Mouse (Mus musculus): ENCODE measurements around the gene Crygc.

Gene Crygc

DNA sequence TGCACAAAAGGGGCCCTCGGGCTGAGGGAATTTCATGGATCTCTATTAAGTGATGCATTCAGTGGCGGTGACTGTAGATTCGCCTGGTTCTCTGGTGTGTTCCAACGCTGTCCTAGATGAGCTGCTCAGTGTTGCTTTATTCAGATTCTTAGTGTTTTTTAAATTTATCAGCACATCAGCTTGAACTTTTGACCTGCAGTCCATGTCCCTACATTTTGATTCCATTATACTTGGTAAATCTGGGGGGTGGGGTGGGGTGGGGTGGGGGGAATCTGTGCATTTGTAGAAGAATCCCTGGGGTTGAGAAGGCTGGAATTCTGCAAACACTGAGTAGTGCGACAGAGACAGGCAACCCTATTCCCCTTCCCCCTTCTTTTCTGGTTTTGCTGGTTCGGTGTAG is at the start of gene Crygc:
Gene Crygc, minus strand, starts transcription at position 101 of the 400 bp plus-strand sequence.
- DNase-seq (ENCODE audit: low spot score in 2 of 2) = no peak

DNA sequence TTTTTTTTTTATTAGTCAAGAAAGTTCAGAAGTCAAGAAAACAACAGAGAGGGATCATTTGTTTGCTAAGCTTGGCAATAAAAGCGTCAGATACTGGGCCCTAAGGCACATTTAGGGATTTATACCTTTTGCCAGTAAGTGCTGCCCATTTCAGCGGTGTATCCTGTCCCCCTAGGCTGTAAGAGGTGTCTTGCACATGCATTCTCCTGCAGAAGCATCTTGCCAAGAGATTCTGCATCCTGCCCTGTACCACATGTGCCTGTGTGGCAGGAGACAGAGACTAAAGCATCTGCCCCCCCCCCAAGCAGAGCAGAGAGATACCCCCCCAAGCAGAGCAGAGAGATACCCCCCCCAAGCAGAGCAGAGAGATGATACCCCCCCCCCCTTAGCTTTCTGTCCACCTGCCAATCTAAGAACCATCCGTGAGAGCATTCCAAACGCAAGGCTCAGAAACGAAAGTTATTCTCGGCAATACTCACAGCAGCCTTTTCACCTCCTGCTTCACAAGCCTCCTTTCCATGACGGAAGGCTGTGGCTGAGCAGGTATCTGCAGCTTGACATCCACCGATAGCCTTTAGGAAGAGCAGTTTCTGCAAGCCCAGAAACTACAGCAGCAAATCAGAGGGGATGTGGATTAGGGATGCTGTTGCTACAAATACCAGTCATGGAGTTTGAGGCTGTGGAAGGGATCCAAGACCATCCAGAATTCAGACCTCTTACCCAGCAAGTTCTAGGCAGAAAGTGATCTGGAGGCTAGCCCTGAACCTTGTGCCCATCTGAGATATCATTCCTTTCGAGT is 49.3 kb upstream of the Crygc start, which contains the start of gene D630023F18Rik:
Gene D630023F18Rik, minus strand, starts transcription at position 641 of the 799 bp plus-strand sequence.
- no peak for DNase-seq (ENCODE audit: low spot score in 2 of 2)

DNA sequence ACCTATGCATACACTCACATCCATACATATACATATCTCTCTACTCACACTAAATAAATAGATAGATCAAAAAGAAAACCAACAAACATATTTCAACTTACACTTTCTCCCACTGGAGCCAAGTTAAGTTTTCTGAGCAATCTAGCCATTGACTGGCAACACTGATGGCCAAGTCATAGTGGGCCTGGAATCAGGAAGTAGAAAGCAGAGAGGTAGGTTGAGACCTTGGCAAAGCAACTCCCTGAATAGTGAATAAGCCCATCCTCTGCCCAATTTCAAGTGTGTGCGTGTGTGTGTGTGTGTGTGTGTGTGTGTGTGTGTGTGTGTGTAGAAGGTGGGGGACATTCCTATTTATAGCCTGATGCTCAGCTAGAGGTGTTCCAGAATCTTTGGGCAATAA is 45.9 kb upstream of the Crygc start, which contains the start of gene Gm28845:
Gene Gm28845, minus strand, starts transcription at position 121 of the 400 bp plus-strand sequence.
- no peak for DNase-seq (ENCODE audit: low spot score in 2 of 2)

DNA sequence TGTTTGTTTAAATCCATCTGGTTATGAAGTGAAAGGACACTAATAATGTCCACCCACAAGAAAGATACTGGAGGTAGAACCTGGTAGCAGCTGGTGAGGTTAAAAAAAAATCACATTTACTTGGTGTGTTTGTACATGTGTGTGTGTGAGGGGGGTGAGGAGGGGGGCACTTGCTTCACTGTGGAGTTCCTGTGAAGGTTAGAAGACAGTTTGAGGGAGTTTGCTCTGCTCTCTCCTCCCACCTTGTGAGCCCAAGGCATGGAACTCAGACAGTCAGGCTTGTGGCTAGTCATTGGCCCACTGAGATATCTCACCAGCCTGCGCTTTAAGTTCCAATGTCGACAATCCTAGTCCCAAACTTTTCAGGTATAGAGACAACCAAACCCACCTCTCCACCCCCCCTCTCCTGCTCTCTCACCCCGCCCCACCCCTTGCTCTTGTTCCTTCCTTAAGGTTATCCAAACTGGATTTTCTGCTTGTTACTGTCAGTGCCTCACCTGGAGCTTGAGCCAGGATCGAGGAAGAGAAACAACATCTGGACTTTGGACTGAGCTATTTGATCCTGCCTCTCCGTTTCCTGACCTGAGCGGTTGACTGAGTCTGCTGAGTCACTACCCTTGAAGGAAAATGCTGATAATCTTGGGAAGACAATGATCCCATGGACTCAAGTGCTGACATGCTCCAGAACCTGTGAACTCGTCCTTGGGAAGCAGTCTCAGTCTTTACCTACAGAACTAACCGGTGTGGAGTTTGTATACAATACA is 44.8 kb upstream of the Crygc start:
- no peak for DNase-seq (ENCODE audit: low spot score in 2 of 2)

DNA sequence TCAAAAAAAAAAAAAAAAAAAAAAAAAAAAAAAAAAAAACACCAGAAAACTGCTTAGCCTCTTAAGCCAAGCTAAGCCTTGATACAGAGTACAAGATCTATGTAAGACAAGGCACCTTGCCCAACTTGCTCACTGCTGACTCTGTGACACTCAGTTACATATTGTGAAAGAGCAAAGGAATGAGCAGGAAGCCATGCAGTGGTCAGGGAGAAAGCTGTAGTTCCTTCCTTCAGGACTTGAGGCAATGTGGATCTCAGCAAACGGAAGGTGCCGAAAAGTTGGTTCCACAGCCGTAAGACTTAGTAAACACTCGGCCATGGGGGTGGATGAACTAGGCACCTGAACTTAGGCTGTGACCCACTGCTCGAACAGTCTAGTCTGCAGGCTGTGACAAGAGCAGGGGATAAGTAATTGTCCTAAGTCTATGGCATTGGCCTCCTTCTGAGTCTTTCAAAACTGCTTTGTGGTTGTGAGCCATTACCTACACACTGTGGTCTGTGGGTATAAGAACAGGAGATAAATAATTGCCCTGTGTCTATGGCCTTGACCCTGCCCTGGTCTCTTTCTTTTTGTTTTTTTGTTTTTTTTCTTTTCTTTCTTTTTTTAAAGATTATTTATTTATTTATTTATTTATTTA is 40.2 kb upstream of the Crygc start:
- DNase-seq (ENCODE audit: low spot score in 2 of 2) = no peak

DNA sequence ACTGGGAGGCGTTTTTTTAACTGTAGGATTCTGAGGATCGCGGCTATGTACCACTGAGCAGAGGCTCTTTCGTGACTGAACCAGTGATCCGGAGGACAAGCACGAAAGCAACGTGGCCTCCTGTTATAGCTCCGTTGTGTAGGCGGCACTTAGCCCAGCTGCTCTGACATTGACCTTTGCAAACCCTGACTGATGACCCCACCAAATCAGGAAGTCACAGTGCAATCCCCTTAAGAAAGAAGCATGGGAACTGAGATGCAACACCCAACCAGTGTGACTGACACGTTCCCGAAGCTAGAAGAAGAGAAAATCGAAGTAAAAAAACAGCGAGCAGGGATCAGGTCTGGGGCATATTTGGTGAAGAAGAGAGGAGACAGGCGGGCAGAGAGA is 39.3 kb upstream of the Crygc start:
- peak in 1 of 2 experiments; percentile 23 for DNase-seq (ENCODE audit: low spot score in 2 of 2)

DNA sequence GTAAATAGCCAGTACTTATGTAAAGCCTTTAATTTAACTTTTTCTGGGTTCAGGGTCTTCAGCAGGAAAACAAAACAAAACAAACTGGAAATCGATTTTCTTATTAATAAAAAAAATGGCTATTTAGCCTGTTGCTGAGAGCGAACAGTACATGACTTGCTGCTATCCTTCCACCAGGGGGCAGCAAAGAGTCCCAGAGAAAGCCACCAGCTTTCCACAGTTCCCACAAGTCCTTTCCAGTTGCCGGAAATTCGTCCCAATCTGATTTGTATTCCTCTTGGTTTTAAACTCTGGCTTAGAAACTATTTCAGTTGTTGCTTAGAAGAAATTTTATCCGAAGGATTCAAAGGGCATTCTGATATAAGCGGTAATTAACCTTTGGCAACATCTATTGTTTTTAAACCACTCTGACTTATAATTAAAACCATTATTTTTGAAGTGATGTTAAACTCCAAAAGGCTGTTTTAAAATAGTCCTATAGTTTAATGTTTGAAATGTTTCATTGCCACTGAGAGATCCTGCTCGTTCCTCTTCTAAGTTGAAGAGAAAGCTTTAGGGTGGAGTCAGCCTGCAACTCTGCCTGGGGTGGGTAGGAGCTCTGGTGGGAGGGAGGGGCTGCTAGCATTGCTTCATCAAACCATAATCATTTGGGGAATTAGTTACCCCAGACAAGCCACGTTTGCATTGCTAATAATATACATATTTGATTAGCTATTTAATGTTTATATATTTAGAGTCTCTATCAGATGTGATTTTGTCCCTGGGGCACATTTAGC is 38.7 kb upstream of the Crygc start:
- DNase-seq (ENCODE audit: low spot score in 2 of 2) = peak in 1 of 2 experiments; percentile 50

DNA sequence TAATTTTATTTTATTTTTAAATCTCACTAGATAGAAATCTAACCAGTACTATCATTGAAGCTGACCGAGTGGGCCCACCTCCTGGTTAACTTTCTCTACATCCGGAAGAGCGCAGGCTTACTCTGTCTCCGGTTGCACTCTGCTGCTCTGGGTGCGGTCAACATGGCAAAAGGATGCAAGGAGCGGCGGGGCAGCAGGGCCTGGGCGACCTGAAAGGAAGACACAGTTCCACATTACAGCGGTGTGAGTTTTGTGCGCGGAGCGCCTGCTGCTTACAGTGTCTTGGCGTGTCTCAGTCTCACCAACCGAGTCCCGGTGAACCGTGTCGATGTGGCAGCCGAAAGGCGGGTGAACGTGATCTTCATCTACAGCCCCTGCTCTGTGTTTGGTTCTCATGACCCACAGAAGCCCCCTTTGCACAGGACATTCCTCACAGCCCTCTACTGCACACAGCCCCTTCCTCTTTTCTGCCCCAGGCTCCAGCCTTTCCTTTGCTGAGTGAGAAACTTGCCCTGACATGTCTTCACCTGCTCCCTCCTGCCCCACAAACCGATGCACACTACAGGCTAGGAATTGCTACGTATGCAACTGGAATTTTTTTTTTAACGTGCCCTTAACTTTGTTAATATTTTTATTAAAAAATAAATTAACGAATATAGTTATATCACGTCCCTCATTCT is 36.4 kb upstream of the Crygc start:
- no peak for DNase-seq (ENCODE audit: low spot score in 2 of 2)

DNA sequence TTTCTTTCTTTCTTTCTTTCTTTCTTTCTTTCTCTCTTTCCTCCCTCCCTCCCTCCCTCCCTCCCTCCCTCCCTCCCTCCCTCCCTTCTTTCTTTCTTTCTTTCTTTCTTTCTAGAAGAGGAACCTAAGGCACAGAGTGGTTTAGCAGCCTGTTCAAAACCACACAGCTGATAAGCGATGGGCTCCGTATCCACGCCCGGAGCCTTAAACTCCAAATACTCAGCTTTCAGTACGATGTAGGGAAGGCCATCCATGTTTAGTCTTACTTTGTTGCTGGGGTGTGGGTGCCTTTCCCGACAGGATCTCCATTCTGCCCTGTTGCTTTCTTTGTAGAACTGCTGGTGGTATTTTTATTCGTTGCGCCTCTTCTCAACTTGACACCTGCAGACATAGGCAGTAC is 35.7 kb upstream of the Crygc start:
- DNase-seq (ENCODE audit: low spot score in 2 of 2) = no peak

DNA sequence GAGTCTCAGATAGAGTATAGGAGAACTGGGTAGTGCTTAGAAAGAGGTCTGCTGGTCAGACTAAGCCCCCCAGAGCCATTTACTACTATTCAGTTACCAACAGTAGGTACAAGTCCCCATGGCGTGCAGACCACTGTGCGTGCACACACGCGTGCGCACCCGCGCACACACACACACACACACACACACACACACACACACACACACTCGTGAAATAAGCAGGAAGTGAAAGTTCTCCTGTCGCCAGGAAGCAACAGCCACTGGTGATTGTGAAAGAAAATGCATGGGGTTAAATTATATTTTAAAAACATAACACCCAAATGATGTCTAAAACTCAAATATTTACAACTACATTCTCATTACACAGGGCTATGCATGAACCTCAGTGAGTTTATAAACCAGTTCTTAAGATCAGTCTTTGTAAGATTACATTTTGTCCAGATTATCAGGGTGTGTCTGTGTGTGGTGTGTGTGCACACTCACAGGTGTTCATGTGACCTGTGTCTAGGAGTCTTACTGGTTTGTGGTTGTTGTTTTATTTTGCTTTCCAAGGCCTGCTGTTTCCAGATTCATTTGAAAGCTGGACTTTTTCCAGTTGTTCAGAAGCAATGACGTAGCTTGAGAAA is 34.3 kb upstream of the Crygc start:
- DNase-seq (ENCODE audit: low spot score in 2 of 2) = no peak

DNA sequence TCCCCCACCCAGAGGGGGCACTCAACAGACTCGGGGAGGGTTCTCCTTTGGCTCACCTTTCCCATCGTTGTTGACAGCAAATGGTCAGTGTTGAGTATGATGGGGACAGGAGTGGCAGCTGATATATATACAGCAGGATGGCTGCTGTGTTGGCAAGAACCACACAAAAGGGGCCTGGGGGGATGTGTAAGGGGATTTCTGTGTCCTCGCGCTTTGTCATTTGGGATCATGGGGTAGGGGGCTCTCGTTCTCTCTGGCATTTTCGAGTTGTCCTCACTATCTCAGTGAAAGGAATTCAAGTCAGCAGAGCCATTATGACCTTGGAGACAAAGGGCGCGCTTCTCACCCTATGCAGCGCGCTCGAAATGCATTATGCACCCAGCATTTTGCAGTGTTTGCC is 29.8 kb upstream of the Crygc start, which contains the start of gene Cryga:
Gene Cryga, minus strand, starts transcription at position 101 of the 400 bp plus-strand sequence.
- DNase-seq (ENCODE audit: low spot score in 2 of 2) = no peak

DNA sequence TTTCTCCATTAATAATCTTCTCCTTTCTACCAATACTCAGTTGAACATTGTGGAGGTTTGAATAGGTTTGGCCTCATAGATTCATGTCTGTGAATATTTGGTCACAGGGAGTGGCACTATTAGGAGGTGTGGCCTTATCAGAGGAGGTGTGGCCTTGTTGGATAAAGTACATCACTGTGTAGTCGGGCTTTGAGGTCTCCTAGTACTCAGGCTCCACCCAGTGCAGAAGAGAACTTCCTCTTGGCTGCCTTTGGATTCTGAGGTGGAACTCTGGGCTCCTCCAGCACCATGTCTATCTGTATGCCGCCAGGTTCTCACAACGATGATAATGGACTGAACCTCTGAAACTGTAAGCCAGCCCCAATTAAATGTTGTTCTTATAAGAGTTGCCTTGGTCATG is 23.5 kb upstream of the Crygc start:
- DNase-seq (ENCODE audit: low spot score in 2 of 2) = no peak

DNA sequence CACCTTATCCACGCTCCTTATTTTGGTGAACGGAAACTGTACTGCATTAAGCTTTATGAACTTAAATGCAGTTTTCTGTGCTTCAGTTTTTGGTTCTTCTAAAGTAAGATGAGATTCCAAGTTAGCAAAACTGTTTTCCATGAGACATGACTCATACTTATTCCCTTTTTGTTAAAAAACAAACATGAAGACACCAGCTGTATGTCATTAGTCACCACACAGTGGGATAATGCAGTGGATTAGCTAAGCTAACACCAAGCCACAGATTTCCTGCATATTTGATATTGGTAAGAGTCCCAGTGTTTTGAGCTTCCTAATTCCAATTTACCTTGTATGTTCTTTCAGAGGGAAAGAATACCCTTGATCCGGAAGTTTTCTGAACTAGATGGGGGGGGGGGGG is 18.1 kb upstream of the Crygc start:
- no peak for DNase-seq (ENCODE audit: low spot score in 2 of 2)

DNA sequence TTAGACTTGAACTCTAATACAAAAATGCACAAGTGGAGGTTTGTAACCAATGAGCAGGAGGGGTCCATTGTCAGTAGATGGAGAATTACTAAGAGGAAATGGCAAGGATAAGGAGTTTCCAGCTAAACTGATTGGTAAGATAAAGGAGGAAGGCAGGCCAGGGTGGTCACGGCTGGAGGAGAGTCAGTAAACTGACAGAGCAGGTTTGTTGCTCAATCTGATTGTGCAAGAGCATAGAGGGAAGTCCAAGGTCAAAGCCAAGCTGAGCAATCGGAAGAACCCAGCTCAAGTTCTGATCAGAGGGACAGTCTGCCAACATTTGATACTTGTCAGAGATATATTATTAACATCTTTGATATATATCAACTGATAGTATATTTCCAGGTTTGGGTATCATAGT is 16.9 kb upstream of the Crygc start:
- peak in 1 of 2 experiments; percentile 73 for DNase-seq (ENCODE audit: low spot score in 2 of 2)

DNA sequence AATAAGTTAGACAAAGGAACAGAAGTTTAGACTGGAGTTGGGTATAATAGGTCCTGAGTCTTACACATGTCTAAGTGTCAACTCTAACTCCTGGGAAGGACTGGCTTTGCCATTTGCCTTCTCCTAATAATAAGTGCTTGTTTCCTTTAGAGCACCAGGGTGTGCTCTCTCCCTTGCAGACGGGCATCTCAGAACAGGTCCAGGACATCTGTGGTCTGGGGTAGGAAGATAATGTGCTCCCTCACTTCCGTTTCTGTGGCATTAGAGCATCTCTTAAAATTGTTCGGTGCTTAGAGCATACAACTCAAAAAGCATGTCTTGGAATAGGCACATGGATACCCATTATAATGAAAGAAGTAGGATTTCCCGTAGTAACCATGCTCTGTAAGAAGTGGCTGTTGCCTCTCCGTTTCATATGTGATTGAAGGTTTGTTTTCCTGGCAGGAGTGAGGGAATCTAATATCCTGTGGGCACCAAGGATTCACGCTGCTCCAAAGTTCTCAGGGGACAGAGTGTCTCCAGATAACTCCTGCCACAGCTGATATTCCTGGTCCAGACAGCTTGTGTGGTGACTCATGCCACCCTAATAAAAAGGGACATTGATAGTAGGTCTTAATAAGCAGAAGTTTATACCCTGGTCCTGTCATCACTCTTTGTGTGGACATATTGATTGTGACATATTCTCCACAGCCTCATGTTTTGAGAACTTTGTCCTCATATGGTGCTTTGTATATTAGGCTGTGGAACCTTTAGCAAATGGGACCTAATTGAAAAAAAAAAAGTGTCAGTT is 15.3 kb upstream of the Crygc start:
- no peak for DNase-seq (ENCODE audit: low spot score in 2 of 2)

DNA sequence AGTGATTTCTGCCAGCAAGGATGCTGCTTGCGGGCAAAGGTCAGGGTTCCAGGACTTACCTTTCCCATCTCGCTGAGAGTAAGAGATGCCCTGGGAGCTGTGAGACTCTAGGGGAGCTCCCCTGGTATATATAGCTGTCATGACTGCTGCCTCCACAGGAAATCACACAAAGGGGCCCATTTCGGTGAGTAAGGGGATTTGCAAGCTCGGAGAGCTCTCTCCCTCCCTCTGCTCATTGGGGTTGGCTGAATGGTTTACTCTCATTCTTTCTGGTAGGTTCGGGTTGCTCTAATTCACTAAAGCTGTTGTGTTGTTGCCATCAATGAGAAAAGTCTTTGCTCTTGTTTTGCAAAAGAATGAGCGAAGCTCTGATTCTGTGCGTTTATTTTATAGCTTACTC is 8.7 kb upstream of the Crygc start, which contains the start of gene Crygb:
Gene Crygb, minus strand, starts transcription at position 101 of the 400 bp plus-strand sequence.
- DNase-seq (ENCODE audit: low spot score in 2 of 2) = no peak

DNA sequence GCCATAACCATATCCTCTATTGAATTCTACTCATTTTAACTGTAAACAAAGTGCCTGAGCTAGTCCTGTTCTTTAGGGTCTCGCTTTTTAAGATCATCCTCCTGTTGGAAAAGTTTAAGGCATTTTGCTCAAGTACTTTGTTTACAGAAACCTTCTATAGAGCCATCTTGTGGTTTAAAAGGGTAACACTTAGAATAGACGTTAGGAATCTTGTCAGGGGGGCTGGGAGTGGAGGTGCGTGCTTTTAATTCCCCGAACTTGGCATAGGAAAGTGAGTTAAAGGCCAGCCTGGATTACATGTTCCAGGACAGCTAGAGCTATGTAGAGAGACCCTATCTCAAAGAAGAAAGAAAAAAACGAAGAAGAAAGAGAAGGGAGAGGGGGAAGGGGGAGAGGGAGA is 2.1 kb upstream of the Crygc start:
- no peak for DNase-seq (ENCODE audit: low spot score in 2 of 2)

DNA sequence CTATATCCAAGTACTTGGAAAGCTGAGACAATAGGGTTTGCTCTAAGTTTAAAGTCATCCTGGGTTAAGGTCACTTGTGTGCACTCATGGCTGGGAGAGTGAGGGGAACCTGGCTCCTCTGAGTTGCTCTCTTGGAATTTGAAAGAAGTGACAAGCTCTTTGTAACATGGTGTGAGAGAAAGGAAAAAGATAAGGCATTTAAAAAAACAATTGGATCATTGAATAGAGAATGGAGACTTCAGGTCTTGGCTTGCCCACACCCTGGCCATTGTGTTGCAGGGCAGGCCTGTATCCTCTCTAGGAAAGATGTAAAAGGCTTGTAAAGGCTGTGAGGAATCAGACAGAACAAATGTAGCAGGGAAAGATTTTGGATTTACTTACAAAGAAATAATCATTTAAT is 5.6 kb downstream of the Crygc start:
- no peak for DNase-seq (ENCODE audit: low spot score in 2 of 2)

DNA sequence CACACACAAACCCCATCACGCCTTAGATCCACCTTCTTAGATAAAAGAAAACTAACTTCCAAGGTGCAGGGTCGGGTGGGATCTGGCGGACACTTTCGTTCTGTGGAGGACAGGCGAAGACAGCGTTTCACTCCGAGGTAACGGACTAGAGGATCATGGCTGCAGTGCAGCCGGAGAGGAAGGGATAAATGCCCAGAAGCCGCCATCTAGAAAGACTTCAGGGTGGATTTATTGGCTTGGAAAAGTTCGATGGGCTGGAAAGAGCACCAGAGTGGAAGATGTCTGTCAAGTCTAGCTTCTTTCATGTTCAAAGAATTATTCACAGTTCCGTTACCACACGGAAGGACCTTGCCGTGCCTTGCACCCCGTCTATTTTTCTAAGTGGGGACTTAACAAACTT is 9.3 kb downstream of the Crygc start:
- DNase-seq (ENCODE audit: low spot score in 2 of 2) = no peak

DNA sequence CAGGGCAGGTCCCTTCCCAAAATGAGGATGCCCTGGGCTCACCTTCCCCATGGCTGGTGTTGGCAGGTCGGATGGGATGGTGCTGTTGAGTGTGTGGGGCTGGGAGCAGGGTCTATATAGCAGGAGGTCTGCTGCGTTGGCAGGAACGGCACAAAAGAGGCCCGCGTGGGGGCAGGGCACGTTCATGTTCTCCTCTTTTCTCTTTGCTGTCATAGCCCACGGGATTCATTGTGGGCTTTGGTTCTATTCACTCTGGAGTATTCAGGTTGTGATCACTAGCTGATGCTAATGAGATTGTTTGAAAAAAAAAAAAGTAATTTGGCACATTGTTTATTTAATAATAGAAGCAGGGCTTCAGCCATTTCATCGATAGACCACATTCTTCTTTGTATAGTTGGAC is 10.1 kb downstream of the Crygc start, which contains the start of gene Crygd:
Gene Crygd, minus strand, starts transcription at position 101 of the 400 bp plus-strand sequence.
- no peak for DNase-seq (ENCODE audit: low spot score in 2 of 2)

All from urinary bladder, adult 18-20 months (tissue).